Mouse (Mus musculus) left cerebral cortex, postnatal 25 days (tissue): ENCODE results near the gene Sppl2a. TPM values are rescaled to one million over a fixed set of nuclear protein-coding genes. Genes with fewer than 3 reads are reported as not detected.

ENCODE experiments used
- microRNA-seq, 2 experiments: library from miRNA; unstranded; fragments of <30 nt; microRNA quantifications; one replicate each; pipeline ENCODE4 v1.2.0; 2022
- total RNA-seq, 2 experiments: library from RNA; stranded (reverse); gene quantifications; 2 replicates each; pipeline ENCODE4 v1.2.3; 2021

Sppl2a gene
- total RNA-seq, 2 experiments from 2014 or later, result 27.8 to 28.4 TPM

Small RNAs within 50 kb of the gene (microRNA-seq; reads per million reads assigned to microRNA genes)
- 0.99 to 2.0 reads per million in 2 experiments for gene Mir3473g

Other genes starting within 250 kb of the Sppl2a start
- gene Usp8, start 225.9 kb downstream of the Sppl2a start, total RNA-seq, result 10 to 100 TPM; 44.5 to 46.3 TPM
- gene Usp50, start 149.8 kb downstream of the Sppl2a start, total RNA-seq, result under 1 TPM in 1 of 2 experiments, not detected in 1; 0.37 TPM
- 10 to 100 TPM; 36.4 to 43.1 TPM for gene Trpm7, start 57.0 kb downstream of the Sppl2a start, total RNA-seq
- gene Ap4e1, start 75.5 kb upstream of the Sppl2a start, total RNA-seq, result 10 to 100 TPM in 1 of 2 experiments, 1 to 10 TPM in 1; 9.8 to 12.0 TPM
- 10 to 100 TPM; 22.5 to 29.7 TPM for gene Blvra, start 137.4 kb upstream of the Sppl2a start, total RNA-seq
- gene Ncaph, start 200.7 kb upstream of the Sppl2a start, total RNA-seq, result 1 to 10 TPM; 1.8 to 2.8 TPM
- 1 to 10 TPM; 2.9 TPM for gene Itpripl1, start 210.2 kb upstream of the Sppl2a start, total RNA-seq